Mouse (Mus musculus) hindbrain, embryonic 16.5 days (tissue): ENCODE data around the gene Sstr2. TPM values are rescaled to one million over a fixed set of nuclear protein-coding genes. Genes with fewer than 3 reads are reported as not detected.

Experiments
- ATAC-seq: fragments of 200-750 bp; cut with Nextera tagmentation; 2 replicates; pipeline ENCODE4 v1.8.0; 2017; ENCODE audit warnings: moderate TSS enrichment, moderate library complexity
- H3K27ac ChIP-seq: fragments of 300-500 bp; sonication (generic); 2 replicates; pipeline ENCODE4 v1.5.1; 2014; ENCODE audit warnings: low read depth, mild to moderate bottlenecking, control low read depth, low read length, moderate library complexity
- H3K27me3 ChIP-seq: fragments of 300-500 bp; sonication (generic); replicated peaks from 2 replicates; pipeline ENCODE4 v1.6.1; 2014; ENCODE audit warnings: low read length; ENCODE audit not compliant: control insufficient read depth, insufficient read depth
- H3K36me3 ChIP-seq: fragments of 300-500 bp; sonication (generic); 2 replicates; pipeline ENCODE4 v1.6.1; 2014; ENCODE audit warnings: mild to moderate bottlenecking, low read length, moderate library complexity, mixed read lengths; ENCODE audit not compliant: control insufficient read depth, insufficient read depth
- H3K4me1 ChIP-seq: fragments of 300-500 bp; sonication (generic); 2 replicates; pipeline ENCODE4 v1.6.1; 2014; ENCODE audit warnings: low read depth, low read length; ENCODE audit not compliant: control insufficient read depth, insufficient read depth
- H3K4me2 ChIP-seq: fragments of 300-500 bp; sonication (generic); 2 replicates; pipeline ENCODE4 v1.6.1; 2014; ENCODE audit warnings: mild to moderate bottlenecking, low read length, control low read depth, moderate library complexity
- H3K4me3 ChIP-seq: fragments of 300-500 bp; sonication (generic); 2 replicates; pipeline ENCODE4 v1.5.1; 2014; ENCODE audit warnings: mild to moderate bottlenecking, low read length, control low read depth, moderate library complexity
- H3K9ac ChIP-seq: fragments of 300-500 bp; sonication (generic); 2 replicates; pipeline ENCODE4 v1.6.1; 2014; ENCODE audit warnings: low read depth, mild to moderate bottlenecking, control low read depth, low read length, moderate library complexity
- H3K9me3 ChIP-seq: fragments of 300-500 bp; sonication (generic); 2 replicates; pipeline ENCODE4 v1.6.1; 2014; ENCODE audit warnings: mild to moderate bottlenecking, low read length, moderate library complexity; ENCODE audit not compliant: control insufficient read depth
- WGBS: fragments of 180-500 bp; shearing (Covaris S2); extraction: QIAGEN DNeasy Blood & Tissue Kit; methylation state at CpG from one replicate; pipeline ENCODE4 v1.1.7; 2014; 5-methylcytosine and 5-hydroxymethylcytosine counted together
- polyA plus RNA-seq: library from polyadenylated mRNA; unstranded; fragments of >200 nt; fragmentation: Nextera tagmentation; extraction: Ambion mirVana; gene quantifications from 2 replicates; pipeline ENCODE4 v1.2.1, GENCODE M21; 2015

Gene Sstr2
- polyA plus RNA-seq, 1 experiment from 2014 or later: 32.5 TPM

DNA sequence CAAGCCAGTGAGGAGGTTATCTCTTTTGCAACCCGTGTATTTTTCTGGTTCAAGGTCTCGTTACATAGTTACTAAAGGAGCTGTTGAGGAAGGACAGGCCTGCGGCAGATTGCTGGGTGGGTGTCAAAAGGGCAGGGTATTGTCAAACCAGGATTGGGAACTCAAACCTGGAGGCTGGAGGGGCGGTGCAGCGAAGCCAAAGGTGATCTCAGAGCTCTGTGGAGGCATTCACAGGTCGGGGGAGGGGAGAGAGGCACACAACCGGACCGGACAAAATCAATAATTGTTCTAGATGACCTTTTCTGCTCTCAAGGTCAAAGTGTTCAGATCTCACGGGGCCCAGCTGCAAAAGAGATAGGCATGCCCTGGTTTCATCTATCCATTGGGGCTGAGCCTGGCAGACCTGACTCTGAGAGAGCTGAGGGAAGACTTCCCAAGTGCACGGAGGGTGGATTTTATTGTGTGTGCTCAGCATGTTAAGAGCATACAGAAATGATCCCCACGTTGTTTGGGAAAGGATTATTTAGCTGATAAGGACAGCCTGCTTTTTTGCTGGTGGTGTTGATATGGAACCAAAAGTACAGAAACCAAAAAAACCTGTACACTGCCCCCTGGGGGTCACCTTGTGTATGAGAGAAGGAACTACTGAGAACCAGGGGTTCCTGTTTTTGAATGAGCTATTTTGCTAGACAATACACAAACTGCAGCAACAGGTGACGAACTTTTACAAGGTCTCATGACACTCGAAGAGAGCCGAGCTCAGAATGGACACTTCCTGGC is 1.8 kb upstream of the Sstr2 start:
- no peak overlapping the region for H3K9ac ChIP-seq
- H3K4me3 ChIP-seq: no peak overlapping the region
- H3K36me3 ChIP-seq: no peaks in the 10 kb centered on the region
- WGBS: 40% methylated on average over 14 of the region's 14 CpGs
- 0 out of 2 replicates have a peak, but pooled peaks cover 2% of the 10 kb centered on the region for H3K27me3 ChIP-seq
- H3K4me1 ChIP-seq: peaks cover 25% of the 10 kb centered on the region
- no peak overlapping the region for H3K27ac ChIP-seq
- H3K9me3 ChIP-seq: no peaks in the 10 kb centered on the region
- no peak for ATAC-seq
- no peak overlapping the region for H3K4me2 ChIP-seq

DNA sequence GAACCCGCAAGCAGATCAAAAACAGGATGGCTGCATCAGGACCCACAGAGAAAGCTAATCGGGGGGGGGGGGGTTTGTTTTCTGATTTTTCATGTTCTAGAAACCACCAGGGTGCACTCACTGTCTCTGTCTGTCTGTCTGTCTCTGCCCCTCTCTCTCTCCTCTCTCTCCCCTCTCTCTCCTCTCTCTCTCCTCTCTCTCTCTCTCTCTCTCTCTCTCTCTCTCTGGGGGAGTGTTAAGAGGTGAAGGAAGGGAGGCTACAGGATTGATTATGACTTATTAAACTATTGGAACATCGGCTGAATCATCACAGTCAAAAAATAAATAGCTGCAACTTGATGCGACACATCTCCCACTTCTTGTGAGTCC is 855 bp upstream of the Sstr2 start:
- Histone ChIP-seq H3K4me2 (peak overlapping the region; percentile 98), H3K9me3 (no peaks in the 10 kb centered on the region), H3K4me1 (peaks cover 24% of the 10 kb centered on the region), H3K36me3 (no peaks in the 10 kb centered on the region), H3K9ac (peak overlapping the region; percentile 82; the same call in 1 of the 2 replicates), H3K27ac (no peak overlapping the region), H3K4me3 (peak overlapping the region; percentile 70), H3K27me3 (0 out of 2 replicates have a peak, but pooled peaks cover 2% of the 10 kb centered on the region)
- 21% methylated on average over 4 of the region's 4 CpGs for WGBS
- ATAC-seq: no peak

GRCm38 (mm10) chr11:113619420-113620080 is 408 bp downstream of the Sstr2 start:
- H3K4me1 ChIP-seq: peaks cover 24% of the 10 kb centered on the region
- ATAC-seq: peak; percentile 45
- H3K36me3 ChIP-seq: 0 out of 2 replicates have a peak, but pooled peaks cover 2% of the 10 kb centered on the region
- 2% methylated on average over 31 of the region's 31 CpGs for WGBS
- H3K9ac ChIP-seq: peak overlapping the region; percentile 82
- H3K4me2 ChIP-seq: peak overlapping the region; percentile 98
- no peaks in the 10 kb centered on the region for H3K9me3 ChIP-seq
- 0 out of 2 replicates have a peak, but pooled peaks cover 2% of the 10 kb centered on the region for H3K27me3 ChIP-seq
- peak overlapping the region; percentile 76; the same call in 1 of the 2 replicates for H3K27ac ChIP-seq
- peak overlapping the region; percentile 70 for H3K4me3 ChIP-seq

DNA sequence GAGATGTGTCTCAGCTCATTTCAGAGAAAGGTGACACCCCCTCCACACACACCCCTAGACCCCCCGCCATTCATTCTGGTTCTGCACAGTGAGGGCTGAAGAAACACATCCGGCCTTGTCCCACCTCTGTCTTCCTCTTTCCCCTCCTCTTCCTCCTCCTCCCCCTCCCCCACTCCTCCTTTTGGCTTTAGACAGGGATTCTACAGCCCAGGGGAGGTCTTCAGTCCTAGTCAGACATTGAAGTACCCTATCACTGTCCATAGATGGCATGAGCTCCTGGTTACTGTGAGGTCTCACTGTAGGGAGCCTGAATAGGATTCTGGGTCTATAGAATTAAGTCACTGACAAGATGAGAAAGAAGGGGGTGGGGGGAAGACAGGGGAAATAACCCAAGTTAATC is 1.9 kb downstream of the Sstr2 start:
- H3K4me3 ChIP-seq: peak overlapping the region; percentile 70

DNA sequence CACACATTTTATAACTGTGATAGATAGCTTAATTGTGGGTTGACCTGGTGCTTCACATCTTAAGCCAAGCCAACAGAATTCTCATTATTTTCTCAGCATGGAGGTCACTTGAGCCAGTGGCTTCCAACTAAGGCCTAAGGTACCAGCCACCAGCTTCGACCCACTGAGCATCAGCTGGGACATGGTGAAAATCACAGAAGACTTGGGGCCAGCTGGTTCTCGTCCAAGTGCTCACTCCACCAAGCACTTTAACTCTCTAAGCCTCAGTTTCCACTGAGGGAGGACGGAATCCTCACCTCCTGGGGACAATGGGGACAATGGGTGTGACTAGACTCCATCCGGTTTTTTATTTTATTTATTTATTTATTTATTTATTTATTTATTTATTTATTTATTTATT is 2.9 kb downstream of the Sstr2 start:
- Histone ChIP-seq H3K9me3 (no peaks in the 10 kb centered on the region), H3K4me3 (no peak overlapping the region), H3K4me2 (no peak overlapping the region), H3K27me3 (0 out of 2 replicates have a peak, but pooled peaks cover 2% of the 10 kb centered on the region), H3K36me3 (peaks cover 7% of the 10 kb centered on the region), H3K9ac (no peak overlapping the region), H3K4me1 (peaks cover 24% of the 10 kb centered on the region), H3K27ac (no peak overlapping the region)
- WGBS: 81% methylated on average over 4 of the region's 4 CpGs
- ATAC-seq: no peak

More for the DNA sequence above, 1.9 kb downstream of the Sstr2 start:
- Histone ChIP-seq H3K4me1 (peaks cover 24% of the 10 kb centered on the region), H3K9me3 (no peaks in the 10 kb centered on the region), H3K4me2 (peak overlapping the region; percentile 98), H3K36me3 (peaks cover 7% of the 10 kb centered on the region), H3K27me3 (0 out of 2 replicates have a peak, but pooled peaks cover 2% of the 10 kb centered on the region), H3K27ac (no peak overlapping the region), H3K9ac (no peak overlapping the region)
- ATAC-seq: no peak
- 41% methylated on average over 2 of the region's 2 CpGs for WGBS

- no peak overlapping the region for H3K4me3 ChIP-seq
- no peak for ATAC-seq
- peaks cover 7% of the 10 kb centered on the region for H3K36me3 ChIP-seq
- no peak overlapping the region for H3K4me2 ChIP-seq
- no peaks in the 10 kb centered on the region for H3K9me3 ChIP-seq
- H3K27me3 ChIP-seq: no peaks in the 10 kb centered on the region
- peaks cover 3% of the 10 kb centered on the region; the same call in 1 of the 2 replicates for H3K4me1 ChIP-seq
- WGBS: 95% methylated on average over 18 of the region's 18 CpGs
- no peak overlapping the region for H3K9ac ChIP-seq
- H3K27ac ChIP-seq: no peak overlapping the region
Measured at GRCm38 (mm10) chr11:113625437-113625836, 6.3 kb downstream of the Sstr2 start.

- H3K9me3 ChIP-seq: no peaks in the 10 kb centered on the region
- H3K4me1 ChIP-seq: no peaks in the 10 kb centered on the region
- ATAC-seq: no peak
- H3K27ac ChIP-seq: no peak overlapping the region
- no peaks in the 10 kb centered on the region; the same call in 1 of the 2 replicates for H3K27me3 ChIP-seq
- 55% methylated on average over 4 of the region's 4 CpGs for WGBS
- peaks cover 7% of the 10 kb centered on the region for H3K36me3 ChIP-seq
- no peak overlapping the region for H3K4me3 ChIP-seq
- H3K9ac ChIP-seq: no peak overlapping the region
- H3K4me2 ChIP-seq: no peak overlapping the region
Measured at GRCm38 (mm10) chr11:113627785-113628184, 8.6 kb downstream of the Sstr2 start.

- no peak for ATAC-seq
- Histone ChIP-seq H3K4me2 (no peak overlapping the region), H3K36me3 (no peaks in the 10 kb centered on the region), H3K27ac (no peak overlapping the region), H3K4me3 (no peak overlapping the region), H3K4me1 (no peaks in the 10 kb centered on the region; the same call in 1 of the 2 replicates), H3K9me3 (no peaks in the 10 kb centered on the region), H3K27me3 (no peaks in the 10 kb centered on the region; the same call in 1 of the 2 replicates), H3K9ac (no peak overlapping the region)
- WGBS: 66% methylated on average over 7 of the region's 7 CpGs
Measured at GRCm38 (mm10) chr11:113630642-113631041, 11.5 kb downstream of the Sstr2 start.

DNA sequence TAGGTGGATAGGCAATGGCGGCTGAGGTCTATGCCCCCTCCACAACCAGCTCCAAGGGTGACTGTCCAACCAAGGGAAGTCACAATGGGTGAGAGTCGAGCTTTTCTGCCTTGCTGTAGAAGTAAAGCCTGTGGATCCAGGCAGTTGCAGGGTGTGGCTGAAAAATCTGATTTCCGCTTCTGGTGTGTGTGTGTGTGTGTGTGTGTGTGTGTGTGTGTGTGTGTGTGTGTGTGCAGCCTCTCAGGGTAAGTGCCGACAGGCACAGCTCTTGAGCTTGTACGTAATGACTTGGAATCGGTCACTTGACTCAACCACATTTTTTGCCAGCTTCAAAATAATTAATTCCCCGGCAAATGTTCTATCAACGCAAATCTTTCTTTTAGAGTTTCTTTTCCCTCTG is 12.2 kb downstream of the Sstr2 start:
- Histone ChIP-seq H3K9ac (no peak overlapping the region), H3K9me3 (no peaks in the 10 kb centered on the region), H3K4me1 (no peaks in the 10 kb centered on the region; the same call in 1 of the 2 replicates), H3K27ac (no peak overlapping the region), H3K4me3 (no peak overlapping the region), H3K36me3 (no peaks in the 10 kb centered on the region), H3K27me3 (no peaks in the 10 kb centered on the region; the same call in 1 of the 2 replicates), H3K4me2 (no peak overlapping the region)
- WGBS: 71% methylated on average over 8 of the region's 8 CpGs
- ATAC-seq: no peak
